Mouse (Mus musculus): ENCODE data around the gene Cd300lf. TPM values are rescaled to one million over a fixed set of nuclear protein-coding genes. Genes with fewer than 3 reads are reported as not detected.

The Cd300lf gene
- polyA plus RNA-seq, 1 experiment from 2014 or later, result 1.1 TPM

DNA sequence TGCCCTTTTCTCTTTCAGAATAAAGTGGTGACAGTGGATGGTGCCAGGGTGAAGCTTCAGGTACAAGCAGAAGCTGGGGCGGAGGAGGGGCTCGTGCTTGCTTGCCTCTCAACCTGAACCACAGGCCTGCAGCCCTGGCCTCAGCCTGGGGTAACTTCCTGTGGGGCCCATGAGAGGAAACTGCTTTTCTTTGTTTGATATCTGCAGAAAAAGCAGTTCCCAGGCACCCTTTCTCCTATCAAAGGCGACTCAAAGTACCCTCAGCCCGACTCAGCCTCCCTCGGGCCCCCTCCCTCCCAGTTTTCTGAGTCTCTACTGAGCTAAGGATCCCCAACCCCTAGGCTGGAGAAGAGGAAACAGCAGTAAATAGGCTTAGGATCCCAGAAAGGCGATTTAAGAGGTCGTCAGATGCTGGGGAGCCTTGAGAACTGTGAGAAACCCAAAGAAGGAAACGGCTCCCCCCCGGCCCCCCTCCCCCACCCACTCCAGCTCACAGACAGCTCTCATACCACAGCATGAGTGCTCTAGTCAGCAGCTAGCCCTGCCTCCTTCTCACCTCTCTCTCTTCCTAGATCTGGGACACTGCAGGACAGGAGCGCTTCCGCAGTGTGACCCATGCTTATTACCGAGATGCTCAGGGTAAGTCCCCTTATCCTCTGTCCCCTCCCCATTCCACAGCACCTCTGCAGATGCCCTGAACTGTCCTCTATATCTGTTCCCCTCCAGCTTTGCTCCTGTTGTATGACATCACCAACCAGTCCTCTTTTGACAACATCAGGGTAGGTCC is 24.3 kb upstream of the Cd300lf start:
- no peak for ATAC-seq
- 0 out of 2 replicates have a peak, but pooled peaks cover 7% of the 10 kb centered on the region for H3K27me3 ChIP-seq (replicated peaks; ENCODE audit: control insufficient read depth, insufficient read depth, low read length)
- 34% methylated on average over 12 of the region's 12 CpGs for WGBS
- H3K9me3 ChIP-seq (ENCODE audit: control insufficient read depth), result no peaks in the 10 kb centered on the region
- no peak for TF ChIP-seq CTCF (IDR thresholded peaks at IDR 0.05; ENCODE audit: low read depth)
- no peak overlapping the region for H3K27ac ChIP-seq (ENCODE audit: low read depth, low read length)
- no peak overlapping the region for H3K4me3 ChIP-seq (ENCODE audit: low read depth, low read length)
- H3K4me1 ChIP-seq (replicated peaks; ENCODE audit: control insufficient read depth, insufficient read depth, low read length), result 0 out of 2 replicates have a peak, but pooled peaks cover 7% of the 10 kb centered on the region
- H3K4me2 ChIP-seq (replicated peaks; ENCODE audit: low read depth), result no peak overlapping the region
- H3K9ac ChIP-seq (ENCODE audit: low read depth, low read length), result no peak overlapping the region; the same call in 1 of the 2 replicates
- H3K36me3 ChIP-seq (ENCODE audit: control insufficient read depth, insufficient read depth), result no peaks in the 10 kb centered on the region

DNA sequence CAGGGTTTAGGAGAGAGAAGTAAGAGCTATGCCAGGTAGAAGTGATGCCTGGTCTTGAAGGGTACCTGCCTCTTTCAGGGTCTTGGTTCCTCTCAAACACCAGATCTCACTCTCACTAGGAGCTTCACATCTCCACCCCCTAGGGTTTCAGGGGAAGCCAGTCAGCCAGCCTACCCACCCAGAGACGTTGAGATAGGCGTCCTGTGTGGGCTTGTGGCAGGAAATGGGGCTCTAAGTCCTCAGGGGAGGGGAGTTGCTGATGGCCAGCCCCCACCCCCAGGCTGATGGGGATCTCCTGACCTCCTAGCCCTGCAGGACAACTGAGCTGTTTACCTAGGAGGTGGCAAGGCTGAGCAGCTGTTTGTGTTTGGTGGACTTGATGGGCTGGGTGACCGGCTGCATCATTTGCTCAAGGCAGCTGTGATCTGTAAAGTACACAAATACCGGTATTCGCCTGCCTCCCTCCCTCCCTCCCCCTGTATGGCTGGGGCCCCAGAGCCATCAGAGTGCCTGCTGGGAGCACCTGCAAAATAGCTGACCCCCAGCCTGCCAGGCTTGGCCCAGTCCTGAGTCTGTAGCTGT is 21.4 kb upstream of the Cd300lf start:
- H3K4me1 ChIP-seq (replicated peaks; ENCODE audit: control insufficient read depth, insufficient read depth, low read length), result no peaks in the 10 kb centered on the region; the same call in 1 of the 2 replicates
- no peaks in the 10 kb centered on the region for H3K9me3 ChIP-seq (ENCODE audit: control insufficient read depth)
- 0 out of 2 replicates have a peak, but pooled peaks cover 9% of the 10 kb centered on the region for H3K27me3 ChIP-seq (replicated peaks; ENCODE audit: control insufficient read depth, insufficient read depth, low read length)
- H3K36me3 ChIP-seq (ENCODE audit: control insufficient read depth, insufficient read depth), result no peaks in the 10 kb centered on the region
- H3K4me3 ChIP-seq (ENCODE audit: low read depth, low read length), result no peak overlapping the region
- H3K27ac ChIP-seq (ENCODE audit: low read depth, low read length), result no peak overlapping the region; the same call in 1 of the 2 replicates
- no peak for ATAC-seq
- WGBS, result 10% methylated on average over 5 of the region's 5 CpGs
- peak overlapping the region; percentile 58 for H3K4me2 ChIP-seq (replicated peaks; ENCODE audit: low read depth)
- no peak overlapping the region for H3K9ac ChIP-seq (ENCODE audit: low read depth, low read length)
- TF ChIP-seq CTCF (IDR thresholded peaks at IDR 0.05; ENCODE audit: low read depth), result no peak

DNA sequence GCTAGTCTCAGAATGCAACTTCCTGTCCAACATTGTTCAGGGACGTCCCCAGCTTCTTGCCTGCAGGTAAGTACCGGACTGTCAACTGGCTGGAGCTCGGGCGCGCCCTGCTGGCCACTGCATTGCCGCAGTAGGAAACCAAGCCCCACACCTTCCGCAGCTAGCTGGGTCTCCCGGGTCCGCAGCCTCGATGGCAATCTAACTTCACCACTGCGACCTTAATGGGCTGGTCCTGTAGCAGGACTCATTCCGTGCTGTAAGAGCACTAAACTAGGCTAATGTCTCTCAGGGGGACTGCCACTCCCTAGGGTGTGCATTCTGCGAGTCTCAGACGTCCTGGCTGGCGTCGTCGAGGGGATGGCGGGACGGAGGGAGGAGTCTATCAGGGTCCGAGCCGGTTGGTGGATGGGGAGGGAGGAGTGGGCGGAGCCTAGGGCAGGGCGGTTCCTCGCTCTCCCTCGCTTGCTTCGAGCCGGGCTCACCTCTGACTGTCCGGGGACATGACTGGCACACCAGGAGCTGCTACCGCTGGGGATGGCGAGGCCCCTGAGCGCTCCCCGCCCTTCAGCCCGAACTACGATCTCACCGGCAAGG is 20.0 kb upstream of the Cd300lf start:
- Histone ChIP-seq H3K27me3 (replicated peaks; ENCODE audit: control insufficient read depth, insufficient read depth, low read length) (0 out of 2 replicates have a peak, but pooled peaks cover 9% of the 10 kb centered on the region), H3K4me1 (replicated peaks; ENCODE audit: control insufficient read depth, insufficient read depth, low read length) (no peaks in the 10 kb centered on the region; the same call in 1 of the 2 replicates), H3K9ac (ENCODE audit: low read depth, low read length) (no peak overlapping the region), H3K9me3 (ENCODE audit: control insufficient read depth) (no peaks in the 10 kb centered on the region), H3K27ac (ENCODE audit: low read depth, low read length) (no peak overlapping the region; the same call in 1 of the 2 replicates), H3K36me3 (ENCODE audit: control insufficient read depth, insufficient read depth) (no peaks in the 10 kb centered on the region), H3K4me3 (ENCODE audit: low read depth, low read length) (peak overlapping the region; percentile 30), H3K4me2 (replicated peaks; ENCODE audit: low read depth) (peak overlapping the region; percentile 58)
- TF ChIP-seq CTCF (IDR thresholded peaks at IDR 0.05; ENCODE audit: low read depth), result peak; percentile 99
- under 1% methylated on average over 32 of the region's 35 CpGs for WGBS
- peak; percentile 75 for ATAC-seq

DNA sequence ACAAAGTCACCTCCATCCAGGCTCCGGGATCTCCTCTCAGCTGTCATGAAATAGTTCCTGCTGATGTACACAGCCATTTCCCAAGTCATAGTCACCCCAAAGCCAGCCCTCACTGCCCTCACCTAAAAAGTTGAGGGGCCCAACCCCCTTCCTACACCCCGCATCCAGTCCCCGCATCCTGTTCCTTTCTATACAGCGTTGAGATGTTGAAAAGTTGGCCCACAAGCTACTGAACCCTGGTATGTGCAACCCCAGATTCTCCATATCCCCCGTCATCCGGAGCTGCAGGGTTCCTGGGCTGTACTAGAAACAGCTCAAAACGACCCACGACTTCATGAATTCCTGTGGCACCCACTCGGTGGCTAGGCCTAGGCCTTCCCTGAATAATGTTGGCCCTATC is 19.3 kb upstream of the Cd300lf start:
- ATAC-seq, result no peak
- Histone ChIP-seq H3K4me2 (replicated peaks; ENCODE audit: low read depth) (no peak overlapping the region), H3K27me3 (replicated peaks; ENCODE audit: control insufficient read depth, insufficient read depth, low read length) (0 out of 2 replicates have a peak, but pooled peaks cover 9% of the 10 kb centered on the region), H3K27ac (ENCODE audit: low read depth, low read length) (no peak overlapping the region), H3K36me3 (ENCODE audit: control insufficient read depth, insufficient read depth) (no peaks in the 10 kb centered on the region), H3K9ac (ENCODE audit: low read depth, low read length) (no peak overlapping the region), H3K4me1 (replicated peaks; ENCODE audit: control insufficient read depth, insufficient read depth, low read length) (no peaks in the 10 kb centered on the region; the same call in 1 of the 2 replicates), H3K4me3 (ENCODE audit: low read depth, low read length) (no peak overlapping the region), H3K9me3 (ENCODE audit: control insufficient read depth) (no peaks in the 10 kb centered on the region)
- WGBS, result 81% methylated on average over 9 of the region's 9 CpGs
- no peak for TF ChIP-seq CTCF (IDR thresholded peaks at IDR 0.05; ENCODE audit: low read depth)

DNA sequence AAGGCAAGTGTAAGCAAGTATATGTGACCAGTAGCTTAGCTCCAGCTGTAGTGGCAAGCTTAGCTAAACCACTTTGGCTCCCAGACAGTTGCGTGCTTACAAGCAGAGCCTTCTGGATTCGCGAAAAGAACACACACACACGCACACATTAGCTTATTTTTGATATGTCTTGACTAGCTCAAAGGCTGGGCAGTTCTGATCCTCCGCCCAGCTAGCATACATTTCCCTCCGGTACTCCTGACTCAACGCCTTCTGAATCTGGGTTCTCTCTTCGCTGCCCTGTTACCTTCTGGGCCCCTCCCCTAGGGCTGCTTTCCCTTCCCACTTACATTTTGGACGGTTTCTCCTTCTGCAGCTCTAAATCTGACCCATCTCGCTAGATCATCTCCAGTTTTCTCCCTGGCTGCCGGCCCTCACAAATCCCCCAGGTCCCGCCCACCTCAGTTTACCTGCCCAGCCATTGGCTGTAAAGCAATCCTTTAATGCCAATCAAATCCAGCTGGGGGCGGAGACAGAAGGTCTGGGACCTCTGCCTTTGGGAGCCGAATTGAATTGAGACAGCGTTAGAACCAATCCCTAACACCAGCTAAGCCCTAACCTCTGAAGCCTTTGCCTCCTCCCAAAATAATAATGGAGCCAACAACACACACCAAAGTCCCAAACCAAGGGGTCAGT is 18.1 kb upstream of the Cd300lf start:
- H3K27me3 ChIP-seq (replicated peaks; ENCODE audit: control insufficient read depth, insufficient read depth, low read length), result 0 out of 2 replicates have a peak, but pooled peaks cover 9% of the 10 kb centered on the region
- WGBS, result 5% methylated on average over 15 of the region's 15 CpGs
- no peak overlapping the region for H3K9ac ChIP-seq (ENCODE audit: low read depth, low read length)
- H3K4me3 ChIP-seq (ENCODE audit: low read depth, low read length), result peak overlapping the region; percentile 21
- no peaks in the 10 kb centered on the region; the same call in 1 of the 2 replicates for H3K4me1 ChIP-seq (replicated peaks; ENCODE audit: control insufficient read depth, insufficient read depth, low read length)
- H3K36me3 ChIP-seq (ENCODE audit: control insufficient read depth, insufficient read depth), result no peaks in the 10 kb centered on the region
- no peak for ATAC-seq
- H3K27ac ChIP-seq (ENCODE audit: low read depth, low read length), result no peak overlapping the region
- H3K9me3 ChIP-seq (ENCODE audit: control insufficient read depth), result no peaks in the 10 kb centered on the region
- H3K4me2 ChIP-seq (replicated peaks; ENCODE audit: low read depth), result peak overlapping the region; percentile 55
- TF ChIP-seq CTCF (IDR thresholded peaks at IDR 0.05; ENCODE audit: low read depth), result no peak
